Mouse (Mus musculus) testis, postnatal 10 days (tissue): ENCODE measurements around the gene Dact3.

Experiments
- DNase-seq: peaks from one replicate; pipeline ENCODE4 v3.0.0; 2021; ENCODE audit warnings: low spot score

Gene Dact3

DNA sequence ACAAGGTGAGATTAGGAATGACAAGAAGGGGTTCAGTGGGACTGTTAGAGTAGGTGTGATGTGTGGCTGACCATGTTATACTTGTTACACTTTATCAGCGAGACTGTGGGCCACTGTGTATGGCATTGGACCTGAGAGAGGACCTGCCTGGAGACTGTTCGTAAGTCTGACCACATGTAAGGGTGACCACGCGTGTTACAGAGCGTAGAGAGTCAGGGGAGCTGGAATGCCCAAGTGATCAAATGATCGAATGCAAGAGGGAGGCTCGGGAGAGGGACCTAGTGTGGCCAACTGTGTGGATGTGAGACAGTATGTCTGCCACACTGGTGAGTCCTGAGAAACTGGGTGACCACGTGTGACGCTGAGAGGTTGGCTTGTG is 17.2 kb downstream of the Dact3 start:
- no peak for DNase-seq

DNA sequence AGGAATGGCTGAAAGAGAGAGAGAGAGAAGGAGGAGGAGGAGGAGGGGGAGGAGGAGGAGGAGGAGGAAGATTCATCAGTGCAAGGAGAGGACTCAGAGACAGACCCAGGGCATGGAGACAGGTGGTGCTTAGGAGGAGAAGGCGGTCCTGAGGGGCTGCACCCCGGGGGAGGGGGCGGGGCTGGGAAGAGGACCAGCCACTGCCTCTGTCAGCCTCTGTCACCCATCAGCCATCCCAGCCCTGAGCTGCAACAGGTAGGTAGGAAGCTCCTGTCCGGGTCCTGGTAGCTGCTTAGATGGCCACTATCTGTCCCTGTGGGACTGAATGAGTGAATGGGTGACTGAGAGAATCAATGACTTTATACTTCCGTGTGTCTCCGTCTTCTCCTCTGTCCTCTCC is 18.5 kb downstream of the Dact3 start:
- DNase-seq: peak; percentile 64

DNA sequence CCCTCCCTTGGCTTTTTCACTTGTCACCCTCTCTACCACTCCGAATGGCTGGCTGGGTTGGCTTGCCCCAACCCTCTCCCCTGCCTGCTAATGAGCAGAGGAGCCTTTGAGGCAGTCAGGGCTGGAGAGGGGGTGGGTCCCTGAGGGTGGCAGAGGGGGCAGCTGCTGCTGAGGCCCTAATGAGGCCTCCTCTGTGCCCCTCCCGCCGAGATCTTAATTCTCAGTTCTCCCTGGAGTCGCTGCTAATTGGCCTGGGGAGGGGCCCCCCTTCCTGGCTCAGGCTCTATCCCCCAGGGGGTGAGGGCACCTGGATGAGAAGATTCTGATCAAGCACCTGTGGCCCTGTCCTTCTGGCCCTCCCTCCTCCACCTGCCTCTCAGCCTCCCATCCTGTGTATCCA is 19.2 kb downstream of the Dact3 start:
- DNase-seq: peak; percentile 43

- peak; percentile 91 for DNase-seq
Measured at GRCm38 (mm10) chr7:16895000-16895399, 19.9 kb downstream of the Dact3 start.

DNA sequence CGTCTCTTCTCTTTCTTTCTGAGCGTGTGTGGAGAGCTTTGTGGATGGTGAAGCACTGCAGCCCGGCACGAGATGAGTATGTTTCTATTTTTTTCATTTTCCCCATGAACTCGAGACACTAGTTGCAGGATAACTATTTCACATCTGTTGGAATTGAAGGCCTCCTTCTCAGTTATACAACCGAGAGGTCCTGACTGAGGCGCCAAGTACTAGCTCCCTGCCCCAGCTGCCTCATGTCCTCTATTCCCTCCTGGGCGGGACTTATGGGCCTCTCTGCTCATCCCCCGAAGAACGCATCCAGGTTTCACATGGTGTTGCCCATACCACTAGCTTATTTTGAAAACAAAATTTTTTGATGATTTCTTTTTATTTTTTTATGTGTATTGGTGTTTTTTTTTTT is 20.4 kb downstream of the Dact3 start:
- DNase-seq: peak; percentile 42

DNA sequence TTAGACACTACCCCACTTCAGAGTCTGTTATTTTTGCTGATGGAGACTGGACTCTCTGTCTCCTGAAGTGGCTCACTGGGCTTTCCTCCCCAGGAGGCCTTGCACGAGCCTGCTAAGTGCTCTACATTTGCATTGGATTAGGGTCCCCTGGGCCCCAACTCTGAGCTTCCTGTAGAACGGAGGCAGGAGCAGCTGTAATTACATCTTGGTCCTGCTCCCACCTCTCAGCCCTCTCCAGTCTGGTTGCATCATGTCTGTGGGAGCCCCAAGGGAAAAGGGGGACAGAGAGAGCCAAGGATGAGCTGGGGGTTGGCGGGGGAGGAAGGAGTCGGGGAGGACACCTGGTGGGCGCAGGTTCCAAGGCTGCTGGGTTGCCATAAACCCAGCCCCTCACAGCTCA is 25.4 kb downstream of the Dact3 start:
- DNase-seq: no peak

- DNase-seq: no peak
Measured at GRCm38 (mm10) chr7:16903439-16903955, 28.4 kb downstream of the Dact3 start.

DNA sequence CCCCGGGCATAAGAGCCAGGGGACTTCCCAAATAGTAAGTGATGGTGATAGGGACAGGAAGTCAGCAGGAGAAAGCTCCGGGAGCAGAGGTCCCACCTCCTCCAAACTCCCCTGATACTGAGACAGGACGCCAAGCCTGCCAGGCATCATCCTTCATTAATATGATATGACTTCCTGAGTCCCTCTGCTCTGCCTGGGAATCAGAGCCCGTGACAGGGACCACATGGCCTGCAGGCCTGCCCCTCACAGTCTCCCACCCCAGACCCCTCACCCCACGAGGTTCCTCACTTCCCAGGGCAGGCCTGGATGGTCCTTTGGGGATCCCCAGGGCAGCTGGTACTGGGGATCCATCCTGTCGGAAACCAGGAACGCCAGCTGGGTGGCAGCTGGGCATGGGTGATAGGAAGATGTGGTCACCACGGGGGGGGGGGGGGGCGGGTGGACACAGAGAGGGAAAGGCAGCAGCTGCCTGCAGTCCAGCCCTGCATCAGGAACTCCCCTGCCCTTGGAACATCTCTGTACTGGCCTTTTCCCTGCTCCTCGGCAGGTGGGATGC is 29.1 kb downstream of the Dact3 start:
- DNase-seq: no peak

DNA sequence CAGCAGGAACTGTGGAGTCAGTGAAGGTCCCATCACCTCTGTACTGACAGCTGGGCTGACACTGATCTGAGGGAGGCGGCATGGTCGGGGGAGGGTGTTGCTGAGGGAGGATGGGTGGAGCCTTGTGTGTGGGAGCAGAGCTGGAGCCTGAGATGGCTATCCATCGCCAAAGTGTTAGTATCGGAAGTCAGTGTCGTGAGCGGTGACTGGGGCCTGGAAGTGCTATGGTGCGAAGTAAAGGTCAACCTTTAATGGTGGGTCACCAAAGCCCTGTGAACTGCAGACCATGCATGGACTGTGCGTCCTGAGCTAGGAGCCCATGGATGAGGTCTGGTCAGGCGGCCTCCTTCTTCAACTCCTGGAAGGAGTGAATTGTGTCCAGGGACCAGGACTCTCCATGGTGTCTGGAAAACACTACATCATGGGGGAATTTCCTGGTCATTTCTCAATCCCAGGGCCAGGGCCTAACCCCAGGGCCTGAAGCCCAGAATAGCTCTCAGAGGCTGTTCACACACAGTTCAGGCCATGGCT is 30.4 kb downstream of the Dact3 start:
- DNase-seq: no peak

DNA sequence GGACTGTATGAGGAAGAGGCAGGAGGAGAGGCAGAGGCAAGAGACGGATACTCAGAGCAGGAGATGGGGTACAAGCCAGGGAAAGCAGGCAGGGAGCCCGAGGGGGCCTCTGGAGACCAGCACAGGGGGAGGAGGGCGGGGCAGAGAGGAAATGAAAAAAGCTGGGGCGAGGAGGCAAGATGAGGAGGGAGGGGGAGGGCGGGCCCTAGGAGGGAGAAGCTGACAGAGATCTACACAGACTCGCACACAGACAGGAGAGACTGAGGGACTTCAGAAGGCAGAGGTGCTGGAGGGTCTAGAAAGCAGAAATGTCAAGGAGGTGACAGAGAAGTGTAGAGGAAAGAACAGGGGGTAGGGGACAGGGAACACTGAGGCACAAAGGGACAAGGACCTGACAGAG is 31.2 kb downstream of the Dact3 start, which contains the start of gene Ptgir:
TSS of gene Ptgir (plus strand) at position 210 of the 400 bp plus-strand sequence.
- DNase-seq: no peak

- DNase-seq: no peak
Measured at GRCm38 (mm10) chr7:16906889-16907559, 31.9 kb downstream of the Dact3 start.

DNA sequence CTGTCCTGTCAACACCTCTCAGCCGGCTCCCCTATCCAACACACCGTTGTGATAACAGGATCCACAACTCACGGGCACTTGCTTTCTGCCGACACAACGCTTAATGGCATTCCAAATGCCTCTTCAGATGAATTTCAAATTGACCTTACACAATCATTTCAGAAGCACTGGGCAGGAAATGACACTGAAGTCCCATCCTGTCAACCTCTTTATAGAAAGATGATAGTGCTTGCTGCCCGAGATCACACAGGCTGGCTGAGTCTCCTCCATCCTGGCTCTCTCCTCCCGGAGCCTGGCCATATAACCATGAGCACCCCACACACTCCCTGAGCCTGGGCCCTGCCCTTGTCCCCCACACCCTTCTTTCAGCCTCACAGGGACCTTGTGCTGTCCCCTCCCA is 32.7 kb downstream of the Dact3 start:
- DNase-seq: no peak

DNA sequence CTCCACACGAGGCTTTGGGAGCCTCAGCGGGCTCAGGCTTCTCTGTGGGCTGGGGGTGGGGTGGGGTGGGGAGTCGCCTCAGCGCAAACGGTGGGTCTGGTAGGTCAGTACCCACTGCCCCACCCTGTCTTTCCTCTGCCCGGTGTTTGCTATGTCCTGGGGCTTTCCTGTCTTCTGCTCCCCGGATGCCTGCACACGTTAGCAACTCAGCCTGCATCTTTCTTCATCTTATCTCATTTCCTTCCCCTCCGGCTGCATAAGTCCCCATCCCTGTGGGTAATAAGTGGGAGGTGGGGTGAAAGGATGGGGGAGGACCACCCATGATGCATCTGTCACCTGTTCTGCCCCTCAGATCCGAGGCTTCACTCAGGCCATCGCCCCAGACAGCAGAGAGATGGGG is 33.2 kb downstream of the Dact3 start:
- no peak for DNase-seq

DNA sequence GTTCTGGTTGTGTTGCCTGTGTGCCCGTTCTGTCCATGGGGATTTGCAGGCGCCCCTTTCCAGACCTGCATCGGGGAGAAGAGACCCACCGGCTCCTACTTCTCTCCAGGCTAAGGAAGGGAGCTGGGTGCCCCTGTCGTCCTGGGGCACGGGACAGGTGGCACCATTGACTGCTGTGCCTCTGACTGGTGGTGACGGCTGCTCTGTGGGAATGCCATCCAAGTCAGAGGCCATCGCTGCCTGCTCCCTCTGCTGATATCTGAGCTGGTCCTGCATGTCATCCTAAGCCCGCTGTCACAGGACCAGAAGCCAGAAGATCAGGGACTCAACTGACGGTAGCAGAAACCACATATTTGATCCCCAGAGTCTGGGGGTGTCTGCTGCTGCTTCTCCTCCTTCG is 33.7 kb downstream of the Dact3 start:
- no peak for DNase-seq

DNA sequence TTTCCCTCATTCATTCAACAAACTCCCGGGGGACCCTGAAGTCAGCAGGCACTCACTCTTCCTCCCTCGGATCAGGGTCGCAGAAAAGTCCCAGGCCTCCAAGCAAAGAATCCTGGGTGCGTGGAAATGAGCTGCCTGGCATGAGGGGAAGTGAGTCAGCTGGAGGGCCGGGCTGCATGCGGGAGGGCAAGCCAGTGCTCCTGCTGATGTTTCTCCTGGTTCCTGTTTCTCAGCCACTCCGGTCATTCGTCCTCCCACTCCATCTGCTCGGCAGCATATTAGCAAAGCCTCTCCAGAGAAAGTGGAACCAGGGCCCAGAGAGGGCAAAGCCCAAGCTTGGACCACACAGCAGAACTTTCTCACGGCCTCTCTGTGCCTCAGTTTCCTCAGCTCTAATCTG is 34.8 kb downstream of the Dact3 start:
- DNase-seq: no peak

DNA sequence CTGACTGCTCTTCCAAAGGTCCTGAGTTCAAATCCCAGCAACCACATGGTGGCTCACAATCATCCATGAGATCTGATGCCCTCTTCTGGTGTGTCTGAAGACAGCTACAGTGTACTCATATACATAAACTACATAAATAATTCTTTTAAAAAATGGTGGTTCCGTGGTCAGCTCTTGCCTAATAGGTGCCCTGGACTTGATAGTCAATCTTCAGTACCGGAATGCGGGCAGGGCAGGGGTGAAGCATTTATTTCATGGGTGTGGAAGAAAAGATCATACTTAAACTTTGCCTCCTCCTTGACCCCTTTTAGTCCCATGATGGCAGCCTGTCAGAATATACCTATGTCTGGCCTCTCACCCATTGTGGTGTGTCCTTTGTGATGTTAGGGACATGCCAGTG is 36.8 kb downstream of the Dact3 start:
- DNase-seq: no peak

DNA sequence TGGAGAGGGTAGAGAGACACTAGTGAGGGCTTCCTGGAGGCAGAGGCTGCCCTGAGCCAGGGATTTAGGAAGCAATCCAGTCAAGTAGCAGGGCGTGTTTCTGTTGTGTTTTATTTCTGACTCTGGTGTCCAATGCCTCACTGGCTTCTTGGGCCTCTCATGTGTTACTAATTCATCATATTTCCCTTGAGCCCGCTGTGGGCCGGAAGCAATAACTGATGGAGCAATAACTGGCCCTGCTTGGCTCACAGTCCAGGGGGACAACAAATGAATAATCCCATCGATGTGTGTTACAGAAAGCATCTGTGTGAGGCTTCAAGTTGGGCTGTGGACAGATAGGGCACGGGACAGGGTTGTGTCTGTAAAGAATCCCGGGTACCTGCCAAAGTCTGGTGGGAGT is 37.2 kb downstream of the Dact3 start:
- DNase-seq: no peak

DNA sequence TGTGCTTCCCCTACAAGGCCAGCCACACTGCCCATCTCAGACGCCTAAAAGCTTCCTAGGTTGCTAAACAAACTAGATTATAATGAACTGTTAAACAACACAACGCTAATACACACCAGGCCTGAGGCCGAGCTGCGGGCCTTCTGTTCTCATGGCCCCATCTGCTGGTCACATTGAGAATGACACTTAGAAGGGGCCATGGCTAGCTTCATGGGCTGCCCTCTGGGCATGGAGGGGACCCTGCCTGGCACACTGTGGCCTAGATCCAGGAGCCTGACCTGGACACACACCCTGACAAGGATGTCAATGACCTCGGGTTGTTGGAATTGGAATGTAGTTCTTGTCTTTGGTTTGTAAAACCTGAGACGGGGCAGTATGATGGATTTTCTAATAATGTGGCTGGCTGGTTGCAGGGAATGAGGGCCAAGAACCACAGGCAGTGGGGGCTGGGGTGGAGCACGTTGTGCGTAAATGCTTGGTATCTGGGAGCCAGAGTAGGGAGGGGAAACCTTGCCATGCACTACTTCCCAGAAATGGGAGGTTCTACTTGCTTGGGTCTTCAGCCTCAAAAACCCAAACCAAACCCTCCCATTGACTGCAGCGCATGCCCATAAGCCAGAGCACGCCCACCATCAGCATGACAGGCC is 38.8 kb downstream of the Dact3 start:
- DNase-seq: peak; percentile 85

GRCm38 (mm10) chr7:16914453-16915343 is 39.6 kb downstream of the Dact3 start:
- peak; percentile 42 for DNase-seq

- DNase-seq: no peak
Measured at GRCm38 (mm10) chr7:16915461-16916340, 40.6 kb downstream of the Dact3 start.
